Mouse (Mus musculus) liver, postnatal 0 days (tissue): ENCODE measurements around the gene Atp1b1.

ENCODE experiments used
- CTCF ChIP-seq: sonication (generic); IDR thresholded peaks from 2 replicates; pipeline ENCODE4 v1.5.1; 2016; ENCODE audit warnings: antibody characterized with exemption, low read depth
- EP300 ChIP-seq: IDR thresholded peaks from 2 replicates; pipeline ENCODE4 v1.6.1; 2016; ENCODE audit warnings: antibody characterized with exemption, low read depth, mild to moderate bottlenecking

GRCm38 (mm10) chr1:164399578-164399977 lies 58.6 kb downstream of the Atp1b1 start:
- TF ChIP-seq CTCF (no peak), EP300 (no peak)
